Mouse (Mus musculus) embryonic fibroblast, embryonic 13.5 days (primary cell): ENCODE data around the gene Crb2.

Source experiments
- CTCF ChIP-seq: IDR thresholded peaks from 2 replicates; pipeline ENCODE4 v1.5.1; 2011; ENCODE audit warnings: mild to moderate bottlenecking, control low read depth, low read length, moderate library complexity, borderline replicate concordance; ENCODE audit not compliant: insufficient read depth
- POLR2A ChIP-seq: IDR thresholded peaks from 2 replicates; pipeline ENCODE4 v1.6.1; 2011; ENCODE audit warnings: low read depth, mild to moderate bottlenecking, control low read depth, low read length, moderate library complexity

GRCm38 (mm10) chr2:37839922-37840321 lies 63.9 kb downstream of the Crb2 start:
- TF ChIP-seq POLR2A = no peak
- TF ChIP-seq CTCF = no peak
